Comparison of ENCODE assay signal across 22 mouse cellular contexts in the genomic region with DNA sequence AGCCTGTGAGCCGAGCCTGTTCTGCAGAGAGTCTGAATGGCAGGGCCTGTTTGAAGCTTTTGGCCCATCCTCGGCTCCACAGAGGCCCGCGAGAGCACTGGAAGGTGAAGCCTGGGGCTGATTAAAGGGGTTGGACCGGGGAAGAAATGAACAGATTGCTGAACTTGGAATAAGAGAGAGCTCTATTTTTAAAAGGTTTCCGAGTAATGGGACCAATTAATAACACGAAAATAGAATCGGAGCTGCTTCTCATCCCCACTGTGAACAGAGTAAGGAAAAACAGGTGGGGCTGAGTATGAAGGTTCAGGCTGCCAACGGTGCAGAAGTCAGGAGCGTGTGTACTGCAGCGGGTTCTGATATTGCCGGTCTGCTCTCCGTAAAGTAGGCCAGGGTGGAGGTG.
DNase-seq lines count a peak whose midpoint lies in the region; TF ChIP-seq lines count a peak whose summit lies in the region.
"Had no signal": no experiment of that assay in that cellular context is flagged by ENCODE, and none has a peak within 500 bp of the region (broad histone marks: within the 10 kb centered on the region; RNA-seq: fewer than 3 reads in every experiment).

No protein-coding gene starts in this region.

- peak; percentile 10 to 22 for DNase-seq in layer of hippocampus, postnatal 10 days (ENCODE audit: low spot score in 2 of 2)
- no peak for DNase-seq in layer of hippocampus, adult 9-10 months (ENCODE audit: low spot score)
- peak; percentile 17 for DNase-seq in brain, embryonic 14.5 days (ENCODE audit: low read depth)
- peak; percentile 73 for DNase-seq in cerebellum, adult 8-10 months
- DNase-seq in cerebellum, postnatal 25 days: peak; percentile 77 to 80
- no peak for DNase-seq in urinary bladder, postnatal 14 days (ENCODE audit: low spot score)
- DNase-seq in thymus, postnatal 0 days (ENCODE audit: low spot score): no peak
- DNase-seq in gastrocnemius, adult 2 months: no peak
- DNase-seq: adrenal gland, adult 8-10 months; gastrocnemius, postnatal 14 days; heart, postnatal 14 days; kidney, adult 11 months; kidney, postnatal 4 days; right cerebral cortex, postnatal 25 days; thymus, adult 18-20 months; thymus, postnatal 36 days had no signal

- no peak for TF ChIP-seq POLR2A in brain, embryonic 14.5 days (IDR thresholded peaks at IDR 0.05; ENCODE audit: borderline replicate concordance, extremely low read depth, insufficient read depth, insufficient read length, poor library complexity, severe bottlenecking)

- no peak overlapping the region for H3K4me3 ChIP-seq in gastrocnemius, adult 2 months
- H3K4me3 ChIP-seq: forebrain, embryonic 13.5 days; hindbrain, embryonic 10.5 days; hindbrain, embryonic 15.5 days; limb, embryonic 12.5 days; lung, embryonic 15.5 days; midbrain, embryonic 10.5 days had no signal

- no peak for TF ChIP-seq CTCF in brain, embryonic 14.5 days (IDR thresholded peaks at IDR 0.05; ENCODE audit: borderline replicate concordance, extremely low read depth, insufficient read depth, insufficient read length)
- no peak for TF ChIP-seq CTCF in gastrocnemius, adult 2 months (IDR thresholded peaks at IDR 0.05)

- intact Hi-C loops in gastrocnemius, adult 2 months (cut with DNase I): no loop called here

- no peak overlapping the region for H3K27ac ChIP-seq in gastrocnemius, adult 2 months
- H3K27ac ChIP-seq: forebrain, embryonic 13.5 days; hindbrain, embryonic 10.5 days; hindbrain, embryonic 15.5 days; limb, embryonic 12.5 days; lung, embryonic 15.5 days; midbrain, embryonic 10.5 days had no signal

Comparison
In these comparisons a context has a peak if more than half of its experiments do, and no peak if none do; other contexts are left out.
1. DNase-seq: peak in layer of hippocampus, postnatal 10 days (2 of 2), brain, embryonic 14.5 days (single experiment), cerebellum, adult 8-10 months (single experiment) and cerebellum, postnatal 25 days (2 of 2); none in layer of hippocampus, adult 9-10 months (single experiment), urinary bladder, postnatal 14 days (single experiment), thymus, postnatal 0 days (single experiment) and gastrocnemius, adult 2 months (single experiment).